Mouse (Mus musculus) adrenal gland, postnatal 4 days (tissue): ENCODE results near the gene Rab19. TPM values are rescaled to one million over a fixed set of nuclear protein-coding genes. Genes with fewer than 3 reads are reported as not detected.
A peak's percentile ranks its signal among the peaks of the same experiment; 100 is the strongest.
"Not testable (repeated sequence)": the region's sequence is repeated elsewhere in the genome, so short reads cannot be mapped to it uniquely, and the experiment has no call there.

Experiments
- DNase-seq, 2 experiments: peaks; one replicate each; pipeline ENCODE4 v3.0.0; 2021 to 2022; ENCODE audit warnings: low spot score in 2 of 2, mixed read lengths in 2 of 2
- total RNA-seq, 2 experiments: library from RNA; stranded (reverse); gene quantifications; 2 replicates each; pipeline ENCODE4 v1.2.3; 2021

The Rab19 gene
- total RNA-seq, 2 experiments from 2014 or later = 2.4 TPM

- no peak for DNase-seq
These were observed 1.8 kb upstream of the Rab19 start for GRCm38 (mm10) chr6:39379224-39379623.

GRCm38 (mm10) chr6:39379749-39380148, 1.2 kb upstream of the Rab19 start:
- DNase-seq = no peak

GRCm38 (mm10) chr6:39380276-39380675, 699 bp upstream of the Rab19 start:
- no peak for DNase-seq

GRCm38 (mm10) chr6:39389988-39390387, 9.0 kb downstream of the Rab19 start:
- DNase-seq = no peak

- no peak for DNase-seq
These were observed 14.5 kb downstream of the Rab19 start for GRCm38 (mm10) chr6:39395471-39395870.

GRCm38 (mm10) chr6:39395916-39396315, 14.9 kb downstream of the Rab19 start:
- no peak for DNase-seq

GRCm38 (mm10) chr6:39397046-39397445, 16.1 kb downstream of the Rab19 start:
- DNase-seq = no peak

- no peak for DNase-seq
These were observed 17.4 kb downstream of the Rab19 start for GRCm38 (mm10) chr6:39398342-39398741.

GRCm38 (mm10) chr6:39400343-39400742, 19.4 kb downstream of the Rab19 start:
- DNase-seq = no peak

GRCm38 (mm10) chr6:39403136-39403535, 22.2 kb downstream of the Rab19 start:
- no peak for DNase-seq

- DNase-seq = no peak
These were observed 25.5 kb downstream of the Rab19 start for GRCm38 (mm10) chr6:39406480-39406879.

GRCm38 (mm10) chr6:39414106-39414505, 33.1 kb downstream of the Rab19 start:
- no peak for DNase-seq

- peak; percentile 39 to 40 for DNase-seq
These were observed 34.8 kb downstream of the Rab19 start for GRCm38 (mm10) chr6:39415762-39416161.

- not testable (repeated sequence) for DNase-seq
These were observed 35.7 kb downstream of the Rab19 start for GRCm38 (mm10) chr6:39416654-39417053.

- peak in 1 of 2 experiments; percentile 6 for DNase-seq
These were observed 38.4 kb downstream of the Rab19 start for GRCm38 (mm10) chr6:39419386-39419850.

GRCm38 (mm10) chr6:39419851-39420721, 39.1 kb downstream of the Rab19 start, which contains the start of gene Mkrn1:
Gene Mkrn1, minus strand, starts transcription at chr6:39420462.
- DNase-seq = peak; percentile 32 to 58

- no peak for DNase-seq
These were observed 39.9 kb downstream of the Rab19 start for GRCm38 (mm10) chr6:39420867-39421266.

GRCm38 (mm10) chr6:39423130-39423551, 42.2 kb downstream of the Rab19 start:
- DNase-seq = no peak

GRCm38 (mm10) chr6:39423686-39424085, 42.7 kb downstream of the Rab19 start:
- no peak for DNase-seq

- no peak for DNase-seq
These were observed 44.2 kb downstream of the Rab19 start for GRCm38 (mm10) chr6:39425181-39425580.

- DNase-seq = no peak
These were observed 45.8 kb downstream of the Rab19 start for GRCm38 (mm10) chr6:39426725-39427124.

- no peak for DNase-seq
These were observed 46.5 kb downstream of the Rab19 start for GRCm38 (mm10) chr6:39427276-39428003.
